Mouse (Mus musculus) lung, postnatal 0 days (tissue): ENCODE measurements at regions not wholly inside any gene's neighbourhood (a gene's known extent, or its start where the extent isn't known, plus 50 kb on each side); places are given as distances from the start of the nearest gene placed in this dataset.

Experiments used
- CTCF ChIP-seq: IDR thresholded peaks from 2 replicates; pipeline ENCODE4 v1.5.1; 2016; ENCODE audit warnings: antibody characterized with exemption, mild to moderate bottlenecking
- EP300 ChIP-seq: IDR thresholded peaks from 2 replicates; pipeline ENCODE4 v1.6.1; 2016; ENCODE audit warnings: antibody characterized with exemption, mild to moderate bottlenecking, control low read depth

DNA sequence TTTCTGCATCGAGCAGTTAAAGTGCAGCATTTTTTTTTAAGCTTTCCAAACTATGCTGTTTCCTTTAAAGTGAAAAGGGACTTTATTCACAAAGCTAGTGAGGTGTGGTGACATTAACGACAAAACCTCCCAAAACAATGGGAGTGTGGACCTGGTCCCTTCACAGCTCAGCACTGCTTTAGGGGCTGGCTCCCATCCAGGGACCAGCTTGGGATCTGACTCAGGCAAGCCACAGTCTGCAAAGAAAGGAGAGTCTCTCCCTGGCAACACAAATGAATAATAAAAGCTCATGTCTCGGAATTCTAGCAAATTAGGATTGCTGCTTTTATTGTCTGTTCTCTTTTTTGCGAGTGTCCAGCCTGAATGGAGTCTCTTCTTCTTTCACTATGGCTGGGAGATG, 625.2 kb upstream of the Jmjd1c start:
- TF ChIP-seq EP300 (no peak), CTCF (no peak)
